Mouse (Mus musculus) heart, postnatal 36 days (tissue): ENCODE measurements around the gene 9330161L09Rik. TPM values are rescaled to one million over a fixed set of nuclear protein-coding genes. Genes with fewer than 3 reads are reported as not detected.
A peak's percentile ranks its signal among the peaks of the same experiment; 100 is the strongest.

Experiments used
- DNase-seq, 2 experiments: peaks; one replicate each; pipeline ENCODE4 v3.0.0; 2021 to 2022
- intact Hi-C: fragments of 180-260 bp; cut with DNase I; formaldehyde crosslinking; loops from one replicate; pipeline ENCODE4 v1.15.1; 2025
- total RNA-seq, 2 experiments: library from RNA; stranded (reverse); gene quantifications; 2 replicates each; pipeline ENCODE4 v1.2.3; 2021

9330161L09Rik gene
- total RNA-seq, 2 experiments from 2014 or later = 1.3 to 1.4 TPM

DNA sequence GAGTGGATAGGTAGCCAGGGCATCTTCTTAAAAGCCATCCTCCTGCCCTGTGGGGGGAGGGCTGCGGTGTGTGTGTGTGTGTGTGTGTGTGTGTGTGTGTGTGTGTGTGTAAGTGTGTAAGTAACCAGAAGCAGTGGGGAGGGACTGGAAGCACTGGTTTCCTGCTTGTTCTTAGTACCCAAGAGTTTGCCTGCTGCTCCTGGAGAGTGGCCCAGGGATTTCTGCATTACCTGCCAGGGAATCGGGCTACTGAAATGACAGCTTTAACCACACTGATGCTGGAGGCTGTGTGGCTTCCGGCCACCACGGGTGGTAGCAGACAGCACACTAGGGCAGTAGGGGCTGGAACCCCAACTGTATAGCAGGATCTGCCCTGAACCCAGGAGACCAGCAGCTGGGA lies 17.6 kb downstream of the 9330161L09Rik start:
- intact Hi-C loops = loop anchor here (2.0 kb wide), 1 partner anchor 35 kb away; the partner anchor contains the start of gene Ddx24
- no peak for DNase-seq

DNA sequence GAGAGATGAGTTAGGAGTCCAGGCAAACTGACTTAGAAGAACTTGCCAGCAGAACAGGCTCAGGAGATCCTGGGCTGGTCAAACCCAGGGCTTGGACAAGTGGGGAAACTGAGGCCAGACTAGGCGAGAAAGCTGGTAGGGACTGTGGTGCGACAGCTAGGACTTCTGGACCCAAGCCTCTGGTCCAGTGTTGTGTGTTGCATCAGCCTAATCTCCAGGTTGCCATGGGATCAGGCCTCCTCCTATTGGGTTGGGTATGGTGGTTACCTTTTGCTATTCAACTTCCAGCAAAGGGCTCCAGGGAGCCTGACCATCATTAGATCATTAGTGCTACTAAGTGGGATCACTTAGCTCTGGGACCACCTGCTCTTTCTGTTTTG lies 18.3 kb downstream of the 9330161L09Rik start:
- no peak for DNase-seq
- intact Hi-C loops = loop anchor here (2.0 kb wide), 1 partner anchor 35 kb away; the partner anchor contains the start of gene Ddx24

DNA sequence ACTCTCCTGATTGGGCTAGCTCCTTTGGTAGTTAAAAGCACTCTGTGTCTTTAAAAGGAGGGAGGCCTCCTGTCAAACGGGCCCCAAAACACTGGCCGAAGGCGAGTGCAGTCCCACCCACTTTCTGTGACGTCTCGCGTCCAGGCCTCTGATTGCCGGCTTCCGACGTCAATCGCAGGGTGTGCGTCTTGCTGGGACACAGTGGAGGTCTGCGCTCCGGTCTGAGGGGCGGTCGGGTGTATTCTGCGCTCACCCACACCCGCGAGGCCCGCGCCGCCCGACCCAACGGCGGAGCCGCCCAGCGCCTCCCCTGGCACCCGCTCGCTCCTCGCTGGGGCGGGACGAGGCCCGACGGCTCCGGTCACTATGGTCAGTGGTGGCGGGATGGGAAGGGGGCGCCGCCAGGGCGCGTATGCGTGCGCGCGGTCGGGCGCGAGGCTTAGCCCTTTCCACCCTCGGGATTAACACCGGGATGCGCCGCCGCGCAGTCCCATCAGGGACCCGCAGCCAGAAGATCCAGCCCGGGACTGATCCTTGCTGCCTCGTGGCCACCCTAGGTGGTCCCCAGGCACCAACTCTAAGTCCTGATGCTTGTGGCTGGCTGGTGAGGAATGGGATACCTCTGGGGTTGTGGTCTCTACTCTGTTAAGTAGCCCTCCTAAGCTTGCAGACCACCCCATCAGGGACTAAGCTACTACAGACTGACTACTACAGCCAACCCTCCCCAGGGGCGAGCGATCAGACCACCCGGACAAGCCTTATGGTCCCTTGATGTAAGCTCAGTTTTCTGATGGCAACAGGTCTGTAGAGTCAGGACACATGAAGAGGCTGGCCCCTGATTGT lies 18.9 kb downstream of the 9330161L09Rik start, which contains the start of gene Otub2:
Gene Otub2 (plus strand): TSS at position 178 of the 843 bp plus-strand sequence.
- intact Hi-C loops = loop anchor here (2.0 kb wide), 1 partner anchor 36 kb away; the partner anchor contains the start of gene Ddx24
- peak; percentile 98 for DNase-seq

DNA sequence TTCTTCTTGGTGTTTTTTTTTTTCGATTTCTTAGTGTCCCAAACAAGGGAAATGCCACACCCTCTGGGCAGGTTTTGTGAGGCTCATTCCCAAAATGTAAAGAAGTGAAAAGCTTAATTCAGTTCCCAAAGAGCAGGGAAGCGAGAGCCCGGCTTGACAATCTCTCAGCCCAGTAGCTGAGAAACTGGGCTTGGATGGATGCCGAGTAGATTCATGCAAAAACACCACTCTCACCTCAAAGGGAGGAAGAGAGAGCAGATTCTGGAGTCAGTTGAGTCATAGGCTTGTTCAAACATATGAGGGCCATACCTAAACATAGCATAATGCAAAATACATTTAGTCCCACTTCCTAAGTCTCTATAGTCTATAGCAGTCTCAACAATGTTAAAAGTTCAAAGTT lies 27.4 kb downstream of the 9330161L09Rik start:
- DNase-seq = no peak
- intact Hi-C loops = no loop called here

GRCm38 (mm10) chr12:103376774-103377173 lies 30.8 kb downstream of the 9330161L09Rik start:
- DNase-seq = no peak
- intact Hi-C loops = no loop called here

DNA sequence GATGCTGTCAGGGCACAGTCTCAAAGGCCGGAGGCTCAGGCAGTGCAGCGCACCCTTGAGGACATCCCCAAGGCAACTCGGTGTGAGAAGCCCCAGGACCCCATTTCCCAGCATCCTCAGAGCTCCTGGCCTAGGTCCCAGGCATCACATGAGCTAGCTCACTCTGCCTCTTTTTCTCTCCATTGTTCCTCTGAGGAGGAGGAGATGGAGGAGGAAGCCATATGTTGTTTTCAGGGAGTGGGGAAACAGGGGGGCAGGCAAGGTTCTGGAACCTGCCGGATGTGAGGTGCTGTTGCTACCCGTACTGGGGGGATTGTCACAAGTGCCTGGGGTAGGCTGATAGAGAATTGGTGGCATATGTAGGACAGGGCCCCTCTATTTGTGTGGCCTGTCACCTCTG lies 31.5 kb downstream of the 9330161L09Rik start:
- intact Hi-C loops = no loop called here
- no peak for DNase-seq

- intact Hi-C loops = no loop called here
- DNase-seq = no peak
Observed at GRCm38 (mm10) chr12:103373530-103374236, 33.9 kb downstream of the 9330161L09Rik start.

GRCm38 (mm10) chr12:103371711-103372110 lies 35.9 kb downstream of the 9330161L09Rik start:
- intact Hi-C loops = no loop called here
- peak; percentile 62 to 70 for DNase-seq

DNA sequence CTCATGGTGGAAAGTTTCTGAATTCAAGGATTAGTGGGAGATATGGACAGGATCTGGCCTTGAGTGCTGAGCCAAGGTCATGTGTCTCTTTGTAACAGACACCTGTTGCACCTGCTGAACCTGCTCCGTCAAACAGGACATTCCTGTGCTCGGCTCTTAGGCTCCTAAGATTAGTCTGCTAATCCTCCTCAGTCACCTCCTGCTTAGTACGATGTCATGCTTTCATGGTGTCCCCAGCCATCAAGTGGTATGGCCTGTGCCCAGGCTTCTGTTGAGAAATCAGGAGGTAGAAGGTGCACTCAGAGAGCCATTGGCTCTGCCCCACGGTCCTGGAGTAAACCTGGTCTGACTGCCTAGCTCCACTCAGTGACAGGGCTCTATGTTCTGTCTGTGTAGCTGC lies 36.8 kb downstream of the 9330161L09Rik start:
- no peak for DNase-seq
- intact Hi-C loops = no loop called here

GRCm38 (mm10) chr12:103368777-103369176 lies 38.8 kb downstream of the 9330161L09Rik start:
- intact Hi-C loops = loop anchor here (1.0 to 5.0 kb wide), 2 partner anchors 43 to 226 kb away; no protein-coding TSS in a partner anchor
- no peak for DNase-seq

- intact Hi-C loops = loop anchor here (1.0 to 5.0 kb wide), 2 partner anchors 43 to 226 kb away; no protein-coding TSS in a partner anchor
- DNase-seq = no peak
Observed at GRCm38 (mm10) chr12:103368326-103368669, 39.3 kb downstream of the 9330161L09Rik start.

GRCm38 (mm10) chr12:103367620-103368325 lies 39.8 kb downstream of the 9330161L09Rik start:
- intact Hi-C loops = loop anchor here (1.0 to 5.0 kb wide), 2 partner anchors 42 to 225 kb away; no protein-coding TSS in a partner anchor
- DNase-seq = peak; percentile 83 to 85

- peak in 1 of 2 experiments; percentile 15 for DNase-seq
- intact Hi-C loops = loop anchor here (5.0 kb wide), 1 partner anchor 225 kb away; no protein-coding TSS in a partner anchor
Observed at GRCm38 (mm10) chr12:103367171-103367570, 40.4 kb downstream of the 9330161L09Rik start.

- DNase-seq = peak in 1 of 2 experiments; percentile 70
- intact Hi-C loops = no loop called here
Observed at GRCm38 (mm10) chr12:103362336-103362735, 45.3 kb downstream of the 9330161L09Rik start.

DNA sequence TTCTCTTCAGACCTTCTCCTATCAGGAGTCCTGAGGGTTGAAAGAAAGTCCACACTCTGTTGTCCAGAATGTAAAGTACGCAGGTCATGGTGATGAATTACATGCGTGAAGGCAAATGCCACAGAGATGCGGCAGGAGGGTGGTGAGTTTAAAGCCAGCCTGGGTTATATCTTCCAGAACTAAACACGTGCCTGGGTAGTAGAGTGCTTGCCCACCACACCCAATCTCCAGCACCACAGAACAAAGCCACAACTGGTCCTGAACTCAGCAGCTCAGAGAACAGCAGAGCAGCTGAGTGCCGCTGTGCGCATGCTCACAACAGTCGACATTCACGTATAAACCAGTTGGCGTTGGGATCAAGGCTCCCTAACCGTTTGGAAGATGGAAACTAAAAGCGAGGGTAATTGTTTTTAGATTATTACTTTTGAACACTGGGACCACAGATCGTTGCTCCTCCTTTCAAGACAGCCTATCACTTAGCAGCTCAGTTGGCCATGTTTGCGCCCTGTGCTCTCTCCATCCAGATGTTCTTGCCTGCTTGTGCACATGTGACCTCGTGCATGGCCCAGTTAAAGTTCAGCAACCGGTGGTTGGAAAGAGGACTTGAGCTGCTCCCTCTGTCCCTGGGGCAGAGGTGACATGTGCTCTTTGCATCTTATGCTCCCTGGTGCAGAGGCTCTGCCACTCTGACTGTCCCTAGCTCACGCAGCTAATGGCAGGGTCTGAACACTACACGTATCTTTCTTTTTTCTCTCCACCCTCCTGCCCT lies 45.9 kb downstream of the 9330161L09Rik start:
- no peak for DNase-seq
- intact Hi-C loops = no loop called here

GRCm38 (mm10) chr12:103360812-103361211 lies 46.8 kb downstream of the 9330161L09Rik start:
- intact Hi-C loops = no loop called here
- DNase-seq = peak in 1 of 2 experiments; percentile 17

DNA sequence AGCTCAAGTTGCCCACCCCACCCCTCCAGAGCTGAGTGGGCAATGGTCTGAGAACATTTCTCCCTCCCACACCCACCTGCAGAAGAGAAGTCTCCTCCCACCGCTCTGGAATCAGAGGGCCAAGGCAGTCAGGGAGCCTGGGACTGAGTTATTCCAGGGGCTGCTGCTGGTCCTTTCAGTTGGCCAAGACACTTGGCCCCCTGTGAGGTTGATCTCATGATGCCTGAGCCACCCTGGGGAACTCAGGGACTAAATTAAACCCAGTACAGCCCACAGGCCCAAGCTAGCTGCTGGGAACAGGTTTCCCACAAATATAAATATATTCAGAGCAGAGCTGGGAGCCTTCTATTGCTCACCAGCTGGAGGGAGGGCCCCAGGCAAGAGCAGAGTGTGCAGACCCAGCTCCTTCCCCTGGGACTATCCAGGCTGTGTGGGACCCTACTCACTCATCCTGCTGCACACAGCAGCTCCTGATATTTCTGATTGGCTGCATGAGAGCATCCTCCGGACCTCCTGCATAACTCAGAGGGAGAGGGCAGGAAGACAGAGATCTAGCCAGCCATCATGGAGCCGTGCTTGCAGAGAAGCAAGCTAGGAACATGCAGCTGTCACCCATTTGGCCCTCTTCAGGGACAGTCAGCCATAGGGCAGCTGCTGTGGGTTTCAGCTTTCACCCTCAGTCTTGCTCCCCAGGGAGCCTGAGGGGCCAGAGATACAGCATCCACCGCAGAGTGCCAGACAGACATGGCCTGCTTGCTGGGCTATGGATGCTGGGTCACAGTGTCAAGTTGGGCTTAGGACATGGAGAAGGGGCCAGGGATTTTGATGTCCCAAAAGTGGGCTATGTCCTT lies 48.4 kb downstream of the 9330161L09Rik start:
- DNase-seq = peak in 1 of 2 experiments; percentile 40

GRCm38 (mm10) chr12:103358216-103358615 lies 49.4 kb downstream of the 9330161L09Rik start:
- intact Hi-C loops = no loop called here
- DNase-seq = peak; percentile 66

More for the DNA sequence above, 48.4 kb downstream of the 9330161L09Rik start:
- intact Hi-C loops = no loop called here
